Mouse (Mus musculus): Measurements from ENCODE around the gene Vasp.
A peak's percentile ranks its signal among the peaks of the same experiment; 100 is the strongest.

The Vasp gene

GRCm38 (mm10) chr7:19236411-19236810 is 35.2 kb downstream of the Vasp start:
- DNase-seq (ENCODE audit: low spot score in 2 of 2) = no peak

GRCm38 (mm10) chr7:19235092-19235671 is 36.4 kb downstream of the Vasp start:
- DNase-seq (ENCODE audit: low spot score in 2 of 2) = no peak

- DNase-seq (ENCODE audit: low spot score in 2 of 2) = no peak
Observed at GRCm38 (mm10) chr7:19234652-19235051, 37.0 kb downstream of the Vasp start.

- no peak for DNase-seq (ENCODE audit: low spot score in 2 of 2)
Observed at GRCm38 (mm10) chr7:19231849-19232248, 39.8 kb downstream of the Vasp start.

GRCm38 (mm10) chr7:19230899-19231298 is 40.7 kb downstream of the Vasp start:
- no peak for DNase-seq (ENCODE audit: low spot score in 2 of 2)

- DNase-seq (ENCODE audit: low spot score in 2 of 2) = no peak
Observed at GRCm38 (mm10) chr7:19230041-19230580, 41.5 kb downstream of the Vasp start.

GRCm38 (mm10) chr7:19229404-19229803 is 42.2 kb downstream of the Vasp start:
- no peak for DNase-seq (ENCODE audit: low spot score in 2 of 2)

GRCm38 (mm10) chr7:19228793-19229148 is 42.8 kb downstream of the Vasp start:
- DNase-seq (ENCODE audit: low spot score in 2 of 2) = no peak

GRCm38 (mm10) chr7:19227883-19228792 is 43.5 kb downstream of the Vasp start, which contains the start of gene Opa3:
Gene Opa3 (plus strand): TSS chr7:19228334.
- DNase-seq (ENCODE audit: low spot score in 2 of 2) = peak; percentile 99 to 100

GRCm38 (mm10) chr7:19226817-19227797 is 44.5 kb downstream of the Vasp start:
- DNase-seq (ENCODE audit: low spot score in 2 of 2) = peak; percentile 49 to 62

- no peak for DNase-seq (ENCODE audit: low spot score in 2 of 2)
Observed at GRCm38 (mm10) chr7:19224933-19225332, 46.7 kb downstream of the Vasp start.

- no peak for DNase-seq (ENCODE audit: low spot score in 2 of 2)
Observed at GRCm38 (mm10) chr7:19222875-19223274, 48.7 kb downstream of the Vasp start.

- no peak for DNase-seq (ENCODE audit: low spot score in 2 of 2)
Observed at GRCm38 (mm10) chr7:19222189-19222588, 49.4 kb downstream of the Vasp start.

- no peak for DNase-seq (ENCODE audit: low spot score in 2 of 2)
Observed at GRCm38 (mm10) chr7:19220061-19220460, 51.6 kb downstream of the Vasp start.

- DNase-seq (ENCODE audit: low spot score in 2 of 2) = no peak
Observed at GRCm38 (mm10) chr7:19217944-19218343, 53.7 kb downstream of the Vasp start.

GRCm38 (mm10) chr7:19217492-19217891 is 54.1 kb downstream of the Vasp start:
- DNase-seq (ENCODE audit: low spot score in 2 of 2) = no peak

- no peak for DNase-seq (ENCODE audit: low spot score in 2 of 2)
Observed at GRCm38 (mm10) chr7:19214940-19215339, 56.7 kb downstream of the Vasp start.

GRCm38 (mm10) chr7:19214369-19214768 is 57.2 kb downstream of the Vasp start:
- no peak for DNase-seq (ENCODE audit: low spot score in 2 of 2)

GRCm38 (mm10) chr7:19213385-19213784 is 58.2 kb downstream of the Vasp start:
- no peak for DNase-seq (ENCODE audit: low spot score in 2 of 2)

GRCm38 (mm10) chr7:19211996-19212755 is 59.4 kb downstream of the Vasp start, which contains the start of gene Gpr4:
Gene Gpr4 (plus strand): TSS chr7:19212538.
- no peak for DNase-seq (ENCODE audit: low spot score in 2 of 2)
